Mouse (Mus musculus): ENCODE results near the gene Cyp2c70.

GRCm38 (mm10) chr19:40225102-40225760, 38.1 kb upstream of the Cyp2c70 start:
- TF ChIP-seq HCFC1 (IDR thresholded peaks at IDR 0.05; ENCODE audit: borderline replicate concordance, insufficient read depth, low read length) (no peak), ZC3H11A (IDR thresholded peaks at IDR 0.05; ENCODE audit: borderline replicate concordance, low read depth, low read length) (peak; percentile 99)

All from ES-E14 (cell line).